Mouse (Mus musculus) heart, embryonic 13.5 days (tissue): ENCODE measurements around the gene Zfyve21. TPM values are rescaled to one million over a fixed set of nuclear protein-coding genes. Genes with fewer than 3 reads are reported as not detected.

ENCODE experiments used
- ATAC-seq: fragments of 200-750 bp; cut with Nextera tagmentation; 2 replicates; pipeline ENCODE4 v1.8.0; 2017; ENCODE audit warnings: moderate TSS enrichment; ENCODE audit not compliant: insufficient number of reproducible peaks, low FRiP score, low TSS enrichment; ENCODE audit errors: extremely low read depth
- H3K27ac ChIP-seq: fragments of 300-500 bp; sonication (generic); replicated peaks from 2 replicates; pipeline ENCODE4 v1.5.1; 2015; ENCODE audit warnings: moderate library complexity, mild to moderate bottlenecking, inconsistent platforms
- H3K27me3 ChIP-seq: fragments of 300-500 bp; sonication (generic); replicated peaks from 2 replicates; pipeline ENCODE4 v1.6.1; 2015; ENCODE audit warnings: mild to moderate bottlenecking, inconsistent platforms
- H3K36me3 ChIP-seq: fragments of 300-500 bp; sonication (generic); 2 replicates; pipeline ENCODE4 v1.6.1; 2015; ENCODE audit warnings: mild to moderate bottlenecking, inconsistent platforms
- H3K4me1 ChIP-seq: fragments of 300-500 bp; sonication (generic); 2 replicates; pipeline ENCODE4 v1.6.1; 2015; ENCODE audit warnings: inconsistent platforms
- H3K4me2 ChIP-seq: fragments of 300-500 bp; sonication (generic); 2 replicates; pipeline ENCODE4 v1.6.1; 2015; ENCODE audit warnings: inconsistent platforms, mild to moderate bottlenecking, moderate library complexity
- H3K4me3 ChIP-seq: fragments of 300-500 bp; sonication (generic); 2 replicates; pipeline ENCODE4 v1.5.1; 2015; ENCODE audit warnings: moderate library complexity, mild to moderate bottlenecking, inconsistent platforms
- H3K9ac ChIP-seq: fragments of 300-500 bp; sonication (generic); 2 replicates; pipeline ENCODE4 v1.6.1; 2015; ENCODE audit warnings: inconsistent platforms, mild to moderate bottlenecking, moderate library complexity
- H3K9me3 ChIP-seq: fragments of 300-500 bp; sonication (generic); 2 replicates; pipeline ENCODE4 v1.6.1; 2016; ENCODE audit warnings: inconsistent platforms
- whole genome bisulfite sequencing: fragments of 180-500 bp; shearing (Covaris S2); methylation state at CpG from one replicate; pipeline ENCODE4 v1.1.7; 2015; ENCODE audit warnings: mixed read lengths; 5-methylcytosine and 5-hydroxymethylcytosine counted together
- polyA plus RNA-seq: library from polyadenylated mRNA; unstranded; fragments of >200 nt; fragmentation: Nextera tagmentation; extraction: Ambion mirVana; gene quantifications from 2 replicates; pipeline ENCODE4 v1.2.1, GENCODE M21; 2015

Gene Zfyve21
- 74.6 and 85.2 TPM in 2 replicates for polyA plus RNA-seq

- under 1% methylated on average over 87 of the region's 87 CpGs for WGBS
- H3K4me1 ChIP-seq: peaks cover 69% of the 10 kb centered on the region
- H3K4me2 ChIP-seq: peak within 1 kb of the TSS; percentile 91
- peak within 1 kb of the TSS; percentile 95 for H3K27ac ChIP-seq
- H3K27me3 ChIP-seq: no peaks in the 10 kb centered on the region
- peak within 1 kb of the TSS; percentile 85 for H3K4me3 ChIP-seq
- no peaks in the 10 kb centered on the region for H3K9me3 ChIP-seq
- H3K9ac ChIP-seq: peak within 1 kb of the TSS; percentile 91
- peaks cover 15% of the 10 kb centered on the region for H3K36me3 ChIP-seq
- peak; percentile 98 for ATAC-seq
Observed at GRCm38 (mm10) chr12:111813766-111814617, at the start of gene Zfyve21, which contains the start of gene Xrcc3. TSS of gene Zfyve21 (plus strand) at chr12:111814170. TSS of gene Xrcc3 (minus strand) at chr12:111813873.

DNA sequence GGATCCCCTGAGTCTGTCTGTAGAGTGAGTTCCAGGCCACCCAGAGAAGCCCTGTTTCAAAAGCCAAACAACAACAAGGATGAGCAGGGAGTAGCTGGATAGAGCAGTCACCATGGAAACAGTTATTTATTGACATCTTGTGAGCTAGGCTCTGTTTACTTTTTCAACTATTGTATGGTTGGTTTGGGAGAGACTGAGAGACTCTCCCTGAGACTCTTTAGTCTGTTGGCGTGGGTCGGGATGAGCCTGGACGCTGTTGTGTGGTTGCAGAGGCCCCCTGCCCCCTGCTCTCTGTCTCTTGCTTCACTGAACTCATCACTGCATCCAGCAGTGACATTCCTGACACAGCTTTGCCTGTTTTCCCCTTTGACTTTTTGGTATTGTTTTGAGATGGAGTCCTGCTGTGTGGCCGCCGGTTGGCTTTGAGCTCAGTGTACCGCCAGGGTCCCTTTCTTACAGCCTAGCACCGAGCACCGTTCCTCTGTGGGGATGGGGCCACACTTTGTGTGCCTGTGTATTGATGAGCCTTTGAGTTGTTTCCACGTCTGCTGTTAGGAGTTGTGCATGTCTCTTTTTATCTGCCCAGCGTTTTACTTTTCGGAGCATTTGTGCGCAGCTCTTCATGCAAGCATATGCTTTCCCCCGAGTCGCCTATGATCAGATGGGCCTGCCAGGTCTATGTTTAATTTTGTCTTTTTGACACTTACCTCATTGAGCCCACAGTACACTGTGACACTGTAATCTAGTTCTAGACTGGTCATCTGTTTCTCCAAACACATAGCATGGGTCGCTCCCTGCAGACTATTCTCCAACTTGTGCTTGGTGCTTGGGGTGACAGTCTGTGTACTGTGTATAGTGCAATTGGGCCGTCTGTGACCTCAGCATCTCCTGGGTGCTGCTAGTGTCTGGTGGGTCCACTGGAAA, 47.4 kb upstream of the Zfyve21 start:
- H3K27me3 ChIP-seq: no peaks in the 10 kb centered on the region
- 57% methylated on average over 16 of the region's 16 CpGs for WGBS
- no peak overlapping the region; the same call in 1 of the 2 replicates for H3K4me3 ChIP-seq
- no peak; the same call in 1 of the 2 replicates for ATAC-seq
- H3K9ac ChIP-seq: peak overlapping the region; percentile 61
- H3K4me1 ChIP-seq: peaks cover 70% of the 10 kb centered on the region
- H3K4me2 ChIP-seq: peak overlapping the region; percentile 44
- H3K27ac ChIP-seq: peak overlapping the region; percentile 72
- peaks cover 27% of the 10 kb centered on the region for H3K36me3 ChIP-seq
- no peaks in the 10 kb centered on the region for H3K9me3 ChIP-seq

DNA sequence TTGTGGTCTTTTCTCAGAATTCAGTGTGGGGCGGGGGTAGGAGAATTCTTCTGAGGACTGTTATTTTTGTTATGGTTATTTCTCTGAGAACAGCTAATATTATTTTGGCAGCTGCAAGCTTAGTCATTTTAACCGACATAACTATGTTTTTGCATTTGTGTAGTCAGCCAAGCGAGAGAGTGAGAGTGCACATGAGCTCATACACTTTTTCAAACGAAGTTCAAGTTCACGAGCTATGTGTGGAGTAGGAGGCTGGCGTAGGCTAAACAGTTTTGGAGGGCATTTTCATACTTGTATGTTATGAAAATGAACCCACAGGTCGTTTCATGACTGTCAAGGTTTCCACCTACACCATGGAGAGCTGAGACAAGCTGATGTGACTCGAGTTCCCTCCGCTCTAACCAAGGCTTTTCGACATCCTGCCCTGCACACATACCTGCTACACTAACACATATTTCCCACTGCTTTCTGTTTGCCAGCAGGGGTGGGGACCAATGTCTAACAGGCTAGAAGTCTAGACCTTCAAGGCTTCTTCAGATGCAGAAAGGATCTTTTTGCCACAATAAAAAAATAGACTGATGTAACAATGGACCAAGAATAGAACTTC, 45.5 kb upstream of the Zfyve21 start:
- Histone ChIP-seq H3K4me1 (peaks cover 52% of the 10 kb centered on the region), H3K27me3 (no peaks in the 10 kb centered on the region), H3K9me3 (no peaks in the 10 kb centered on the region), H3K27ac (no peak overlapping the region), H3K36me3 (peaks cover 32% of the 10 kb centered on the region), H3K4me3 (no peak overlapping the region), H3K4me2 (no peak overlapping the region), H3K9ac (no peak overlapping the region)
- ATAC-seq: no peak
- 86% methylated on average over 10 of the region's 10 CpGs for WGBS

DNA sequence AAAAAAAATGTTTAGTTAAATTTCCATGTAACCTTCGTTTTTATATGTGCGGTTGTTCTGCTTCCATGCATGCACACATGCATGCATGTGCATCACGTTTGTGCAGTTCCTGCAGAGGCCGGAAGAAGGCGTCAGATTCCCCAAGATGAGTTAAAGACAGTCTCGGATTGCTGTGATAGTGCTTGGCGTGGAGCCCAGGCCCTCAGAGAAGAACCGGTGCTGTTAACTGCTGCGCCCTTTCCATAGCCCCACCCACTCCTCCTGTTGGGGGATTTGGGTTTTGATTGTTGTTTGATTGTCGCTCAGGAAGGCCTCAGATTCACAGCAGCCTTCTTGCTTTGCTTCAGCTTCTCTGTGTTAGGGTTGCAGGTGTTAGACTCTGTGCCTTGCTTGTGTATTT, 44.7 kb upstream of the Zfyve21 start:
- H3K27ac ChIP-seq: peak overlapping the region; percentile 78
- no peak overlapping the region for H3K9ac ChIP-seq
- peaks cover 51% of the 10 kb centered on the region for H3K4me1 ChIP-seq
- ATAC-seq: no peak
- WGBS: 22% methylated on average over 10 of the region's 10 CpGs
- H3K9me3 ChIP-seq: no peaks in the 10 kb centered on the region
- H3K4me2 ChIP-seq: peak overlapping the region; percentile 30
- no peaks in the 10 kb centered on the region for H3K27me3 ChIP-seq
- H3K36me3 ChIP-seq: peaks cover 34% of the 10 kb centered on the region
- no peak overlapping the region for H3K4me3 ChIP-seq

- no peak for ATAC-seq
- H3K4me3 ChIP-seq: no peak overlapping the region
- H3K9me3 ChIP-seq: no peaks in the 10 kb centered on the region
- H3K36me3 ChIP-seq: peaks cover 40% of the 10 kb centered on the region
- peak overlapping the region; percentile 30 for H3K4me2 ChIP-seq
- H3K4me1 ChIP-seq: peaks cover 51% of the 10 kb centered on the region
- WGBS: 49% methylated on average over 8 of the region's 9 CpGs
- H3K9ac ChIP-seq: peak overlapping the region; percentile 50; the same call in 1 of the 2 replicates
- peak overlapping the region; percentile 78 for H3K27ac ChIP-seq
- no peaks in the 10 kb centered on the region for H3K27me3 ChIP-seq
Observed at GRCm38 (mm10) chr12:111769816-111770577, 44.0 kb upstream of the Zfyve21 start.

DNA sequence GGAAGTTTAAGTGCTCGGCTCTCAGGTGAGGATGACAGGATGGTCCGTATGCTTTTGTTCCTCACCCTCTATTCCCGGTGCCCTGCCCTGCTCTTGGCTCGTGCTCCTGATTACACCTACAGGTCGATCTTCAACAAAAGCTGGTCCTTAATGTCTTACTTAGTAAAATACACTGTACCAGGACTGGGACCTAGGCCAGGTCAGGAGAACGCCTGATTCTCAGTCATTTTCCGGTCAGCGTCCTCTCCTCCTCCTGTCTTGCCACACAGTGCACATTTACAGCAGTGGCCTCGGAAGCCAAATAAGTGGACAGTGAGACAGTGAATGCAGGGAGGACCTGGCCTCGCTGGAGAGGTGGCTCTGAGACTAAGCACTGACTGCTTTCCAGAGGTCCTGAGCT, 43.3 kb upstream of the Zfyve21 start:
- H3K36me3 ChIP-seq: peaks cover 46% of the 10 kb centered on the region
- peak overlapping the region; percentile 78; the same call in 1 of the 2 replicates for H3K27ac ChIP-seq
- H3K4me2 ChIP-seq: no peak overlapping the region
- no peak for ATAC-seq
- WGBS: 82% methylated on average over 10 of the region's 10 CpGs
- 0 out of 2 replicates have a peak overlapping the region, but pooled peaks have one; percentile 34 for H3K9ac ChIP-seq
- no peak overlapping the region for H3K4me3 ChIP-seq
- H3K9me3 ChIP-seq: no peaks in the 10 kb centered on the region
- peaks cover 49% of the 10 kb centered on the region for H3K4me1 ChIP-seq
- no peaks in the 10 kb centered on the region for H3K27me3 ChIP-seq

GRCm38 (mm10) chr12:111774156-111774555, 39.8 kb upstream of the Zfyve21 start:
- Histone ChIP-seq H3K27me3 (no peaks in the 10 kb centered on the region), H3K27ac (no peak overlapping the region), H3K4me1 (peaks cover 19% of the 10 kb centered on the region), H3K9ac (no peak overlapping the region), H3K9me3 (no peaks in the 10 kb centered on the region), H3K36me3 (peaks cover 77% of the 10 kb centered on the region), H3K4me3 (no peak overlapping the region), H3K4me2 (no peak overlapping the region)
- ATAC-seq: no peak
- WGBS: 82% methylated on average over 16 of the region's 16 CpGs

DNA sequence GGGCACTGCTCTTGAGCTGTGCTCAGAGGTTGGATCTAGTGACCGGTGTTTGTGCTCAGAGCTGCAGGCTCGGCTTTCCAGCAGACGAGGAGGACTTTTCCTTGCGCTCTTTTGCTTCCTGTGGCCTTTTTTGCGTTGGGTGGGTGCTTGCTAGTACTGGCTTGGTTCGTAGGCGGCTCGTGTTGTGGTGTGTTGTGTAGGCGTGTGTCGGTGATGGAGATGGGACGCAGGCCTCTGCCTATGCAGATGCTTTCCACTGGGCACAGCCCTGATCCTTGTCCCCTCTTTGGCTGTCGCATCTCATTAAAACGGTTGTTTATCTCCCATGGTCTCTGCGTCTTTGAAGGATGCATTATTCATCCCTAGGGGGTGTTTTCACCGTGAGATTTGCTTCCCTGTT, 39.1 kb upstream of the Zfyve21 start:
- Histone ChIP-seq H3K27me3 (no peaks in the 10 kb centered on the region), H3K4me3 (no peak overlapping the region), H3K4me1 (peaks cover 12% of the 10 kb centered on the region), H3K4me2 (no peak overlapping the region), H3K36me3 (peaks cover 84% of the 10 kb centered on the region), H3K27ac (no peak overlapping the region), H3K9me3 (no peaks in the 10 kb centered on the region), H3K9ac (no peak overlapping the region)
- no peak for ATAC-seq
- 77% methylated on average over 15 of the region's 15 CpGs for WGBS

- Histone ChIP-seq H3K27me3 (no peaks in the 10 kb centered on the region), H3K9me3 (no peaks in the 10 kb centered on the region), H3K9ac (no peak overlapping the region), H3K4me2 (no peak overlapping the region), H3K27ac (no peak overlapping the region), H3K4me3 (no peak overlapping the region), H3K36me3 (peaks cover 100% of the 10 kb centered on the region), H3K4me1 (0 out of 2 replicates have a peak, but pooled peaks cover 3% of the 10 kb centered on the region)
- ATAC-seq: no peak
- 91% methylated on average over 13 of the region's 13 CpGs for WGBS
Observed at GRCm38 (mm10) chr12:111777919-111778318, 36.1 kb upstream of the Zfyve21 start.

GRCm38 (mm10) chr12:111779544-111779943, 34.4 kb upstream of the Zfyve21 start:
- H3K9me3 ChIP-seq: no peaks in the 10 kb centered on the region
- H3K9ac ChIP-seq: no peak overlapping the region
- H3K4me3 ChIP-seq: no peak overlapping the region
- H3K27ac ChIP-seq: no peak overlapping the region
- no peak overlapping the region for H3K4me2 ChIP-seq
- peaks cover 100% of the 10 kb centered on the region for H3K36me3 ChIP-seq
- no peak for ATAC-seq
- H3K4me1 ChIP-seq: 0 out of 2 replicates have a peak, but pooled peaks cover 3% of the 10 kb centered on the region
- H3K27me3 ChIP-seq: no peaks in the 10 kb centered on the region
- whole genome bisulfite sequencing: 100% methylated on average over 1 of the region's 1 CpGs
